Mouse (Mus musculus) limb, embryonic 13.5 days (tissue): Measurements from ENCODE around the gene Ptprz1. TPM values are rescaled to one million over a fixed set of nuclear protein-coding genes. Genes with fewer than 3 reads are reported as not detected.

Source experiments
- ATAC-seq: fragments of 200-750 bp; cut with Nextera tagmentation; 2 replicates; pipeline ENCODE4 v1.8.0; 2017; ENCODE audit warnings: low read depth, moderate number of reproducible peaks, moderate TSS enrichment; ENCODE audit not compliant: low FRiP score
- H3K27ac ChIP-seq: fragments of 300-500 bp; sonication (generic); 2 replicates; pipeline ENCODE4 v1.5.1; 2015; ENCODE audit warnings: inconsistent platforms, mild to moderate bottlenecking, moderate library complexity
- H3K27me3 ChIP-seq: fragments of 300-500 bp; sonication (generic); 2 replicates; pipeline ENCODE4 v1.6.1; 2015; ENCODE audit warnings: mild to moderate bottlenecking, inconsistent platforms
- H3K36me3 ChIP-seq: fragments of 300-500 bp; sonication (generic); 2 replicates; pipeline ENCODE4 v1.6.1; 2015; ENCODE audit warnings: inconsistent platforms, mild to moderate bottlenecking, moderate library complexity
- H3K4me1 ChIP-seq: fragments of 300-500 bp; sonication (generic); 2 replicates; pipeline ENCODE4 v1.6.1; 2015; ENCODE audit warnings: inconsistent platforms
- H3K4me2 ChIP-seq: fragments of 300-500 bp; sonication (generic); replicated peaks from 2 replicates; pipeline ENCODE4 v1.6.1; 2015; ENCODE audit warnings: inconsistent platforms, mild to moderate bottlenecking, moderate library complexity
- H3K4me3 ChIP-seq: fragments of 300-500 bp; sonication (generic); 2 replicates; pipeline ENCODE4 v1.5.1; 2015; ENCODE audit warnings: moderate library complexity, mild to moderate bottlenecking, inconsistent platforms
- H3K9ac ChIP-seq: fragments of 300-500 bp; sonication (generic); 2 replicates; pipeline ENCODE4 v1.6.1; 2015; ENCODE audit warnings: mild to moderate bottlenecking, inconsistent platforms
- H3K9me3 ChIP-seq: fragments of 300-500 bp; sonication (generic); 2 replicates; pipeline ENCODE4 v1.6.1; 2016; ENCODE audit warnings: inconsistent platforms
- WGBS: fragments of 180-500 bp; shearing (Covaris S2); methylation state at CpG from one replicate; pipeline ENCODE4 v1.1.7; 2015; 5-methylcytosine and 5-hydroxymethylcytosine counted together
- polyA plus RNA-seq: library from polyadenylated mRNA; unstranded; fragments of >200 nt; fragmentation: Nextera tagmentation; extraction: Ambion mirVana; gene quantifications from 2 replicates; pipeline ENCODE4 v1.2.1, GENCODE M21; 2015

The Ptprz1 gene
- polyA plus RNA-seq, 1 experiment from 2014 or later, result 8.1 TPM

DNA sequence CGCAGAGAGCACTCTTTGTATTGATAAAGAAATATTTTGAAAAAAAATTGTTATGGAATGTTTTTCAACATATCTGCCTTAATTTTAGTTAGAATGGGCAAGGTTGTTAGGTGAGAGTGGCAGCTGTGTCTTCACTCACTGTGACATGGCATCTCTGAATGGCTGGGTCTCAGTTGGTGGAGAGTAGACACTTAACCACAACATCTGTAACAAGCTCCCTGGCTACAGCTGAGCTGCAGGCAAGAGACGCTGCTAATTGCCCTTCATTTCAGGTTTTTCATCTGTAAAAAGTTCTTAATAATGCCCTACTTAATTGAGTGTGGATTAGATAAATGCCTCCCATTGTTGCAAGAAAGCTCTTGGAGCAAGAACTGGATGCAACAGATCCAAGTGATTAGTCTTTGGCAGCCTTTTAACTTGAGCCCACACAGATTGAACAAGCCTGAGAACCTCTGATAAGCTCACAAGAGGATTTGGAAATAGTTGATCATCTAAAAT, 57.5 kb downstream of the Ptprz1 start:
- Histone ChIP-seq H3K27ac (no peak overlapping the region), H3K9ac (no peak overlapping the region), H3K27me3 (no peaks in the 10 kb centered on the region), H3K4me1 (no peaks in the 10 kb centered on the region), H3K4me2 (no peak overlapping the region), H3K9me3 (no peaks in the 10 kb centered on the region), H3K36me3 (no peaks in the 10 kb centered on the region), H3K4me3 (no peak overlapping the region)
- ATAC-seq, result no peak
- WGBS, result 75% methylated on average over 2 of the region's 2 CpGs

DNA sequence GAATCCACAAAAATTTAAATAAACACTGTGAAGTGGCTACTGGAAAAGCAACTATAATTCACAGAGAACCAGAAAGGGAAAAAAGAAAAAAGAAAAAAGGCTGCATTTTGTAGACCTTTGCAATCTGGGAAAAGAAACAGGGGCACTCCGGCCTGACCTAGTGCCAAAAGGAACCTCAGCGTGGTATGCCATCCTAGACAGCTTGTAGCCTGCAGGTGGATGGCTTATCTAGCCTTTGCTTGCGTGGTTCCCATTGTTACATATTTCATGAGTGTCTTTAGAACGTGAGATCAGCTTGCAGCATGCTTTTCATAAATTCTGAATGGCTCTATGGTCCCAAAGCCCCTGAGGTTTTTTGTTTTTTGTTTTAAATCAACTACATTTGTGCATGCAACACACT, 61.8 kb downstream of the Ptprz1 start:
- no peaks in the 10 kb centered on the region for H3K4me1 ChIP-seq
- no peak overlapping the region for H3K4me3 ChIP-seq
- H3K27me3 ChIP-seq, result no peaks in the 10 kb centered on the region
- ATAC-seq, result no peak
- WGBS, result 84% methylated on average over 4 of the region's 4 CpGs
- H3K36me3 ChIP-seq, result no peaks in the 10 kb centered on the region
- no peak overlapping the region for H3K9ac ChIP-seq
- H3K9me3 ChIP-seq, result no peaks in the 10 kb centered on the region
- H3K27ac ChIP-seq, result no peak overlapping the region
- H3K4me2 ChIP-seq, result no peak overlapping the region

DNA sequence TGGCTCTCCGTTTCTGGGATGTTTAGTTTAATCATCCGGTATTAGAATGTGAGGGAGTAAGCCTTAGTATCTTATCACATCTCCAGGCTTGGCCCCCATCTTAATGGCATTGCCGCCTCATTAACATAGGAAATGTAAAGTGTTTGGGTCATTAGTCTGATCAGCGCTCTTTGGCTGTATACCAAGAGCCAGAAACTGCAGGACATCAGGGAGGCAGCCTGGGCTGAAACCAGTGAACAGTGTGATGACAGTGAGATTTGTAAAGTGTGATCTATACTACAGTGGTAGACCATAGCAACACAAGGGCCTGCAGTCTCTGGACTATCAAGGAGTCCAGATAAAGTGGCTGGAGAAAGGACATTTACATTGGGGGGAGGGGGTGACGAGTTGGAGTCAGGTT, 62.2 kb downstream of the Ptprz1 start:
- H3K9me3 ChIP-seq, result no peaks in the 10 kb centered on the region
- H3K4me1 ChIP-seq, result no peaks in the 10 kb centered on the region
- H3K27ac ChIP-seq, result no peak overlapping the region
- no peaks in the 10 kb centered on the region for H3K36me3 ChIP-seq
- no peaks in the 10 kb centered on the region for H3K27me3 ChIP-seq
- H3K4me2 ChIP-seq, result no peak overlapping the region
- WGBS, result 74% methylated on average over 5 of the region's 5 CpGs
- ATAC-seq, result no peak
- H3K9ac ChIP-seq, result no peak overlapping the region
- H3K4me3 ChIP-seq, result no peak overlapping the region

DNA sequence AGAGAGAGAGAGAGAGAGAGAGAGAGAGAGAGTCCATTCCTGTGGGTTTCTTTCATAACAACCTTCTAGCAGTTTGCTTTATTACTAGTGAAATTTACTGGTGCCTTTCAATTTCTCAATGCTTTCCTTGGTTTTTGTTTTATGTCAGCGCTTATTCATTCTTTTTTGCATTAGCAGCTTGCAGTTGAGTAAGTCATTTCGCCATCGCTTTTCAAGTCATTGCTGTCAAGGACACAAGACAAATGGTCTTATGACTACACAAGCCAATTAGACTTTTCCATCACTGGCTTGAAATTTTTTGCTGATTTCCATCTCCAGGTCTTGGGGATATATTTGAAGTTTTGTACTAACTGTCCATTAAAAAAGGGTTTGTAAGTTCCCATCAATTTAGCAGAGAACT, 68.9 kb downstream of the Ptprz1 start:
- WGBS, result 96% methylated on average over 3 of the region's 3 CpGs
- Histone ChIP-seq H3K9ac (no peak overlapping the region), H3K4me3 (no peak overlapping the region), H3K36me3 (no peaks in the 10 kb centered on the region), H3K4me1 (no peaks in the 10 kb centered on the region), H3K27ac (no peak overlapping the region), H3K4me2 (no peak overlapping the region), H3K9me3 (no peaks in the 10 kb centered on the region), H3K27me3 (no peaks in the 10 kb centered on the region)
- no peak for ATAC-seq

DNA sequence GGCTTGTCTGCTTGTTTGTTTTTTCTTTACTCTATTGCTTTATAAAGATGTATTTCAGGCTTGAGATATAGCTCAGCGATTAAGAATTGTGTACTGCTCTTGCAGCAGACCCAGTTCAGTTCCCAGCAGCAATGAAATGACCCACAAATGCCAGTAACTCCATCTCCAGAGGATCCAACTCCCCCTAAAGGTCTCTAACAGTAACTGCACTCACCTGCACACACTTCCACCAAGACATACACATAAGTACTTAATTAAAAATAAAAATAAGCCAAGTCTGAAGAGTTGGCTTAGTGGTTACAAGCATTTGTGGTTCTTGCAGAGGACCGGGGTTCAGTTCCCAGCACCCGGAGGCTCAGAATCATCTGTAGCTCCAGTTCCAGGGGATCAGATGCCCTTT, 88.1 kb downstream of the Ptprz1 start:
- H3K4me1 ChIP-seq, result no peaks in the 10 kb centered on the region

DNA sequence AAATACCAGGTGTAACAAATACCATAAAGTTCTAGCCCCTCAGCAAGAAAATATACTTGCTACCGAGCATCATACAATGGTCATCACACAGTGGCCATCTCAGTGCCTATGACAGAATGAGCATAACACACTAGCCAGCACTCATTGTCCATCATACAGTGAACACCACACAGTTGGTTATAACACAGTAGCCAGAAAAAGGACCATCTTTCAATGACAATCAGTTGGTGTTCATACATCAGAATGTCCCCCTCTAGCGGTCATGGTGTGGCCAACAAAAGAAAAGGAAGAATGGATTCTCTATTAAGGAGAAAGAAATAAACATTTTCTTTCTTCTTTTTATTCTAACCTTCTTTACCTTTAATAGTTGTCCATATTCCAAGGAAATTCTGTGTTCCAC, 92.8 kb downstream of the Ptprz1 start:
- Histone ChIP-seq H3K4me1 (no peaks in the 10 kb centered on the region), H3K27me3 (no peaks in the 10 kb centered on the region), H3K9me3 (no peaks in the 10 kb centered on the region; the same call in 1 of the 2 replicates), H3K9ac (no peak overlapping the region), H3K4me2 (no peak overlapping the region), H3K36me3 (no peaks in the 10 kb centered on the region), H3K27ac (no peak overlapping the region), H3K4me3 (no peak overlapping the region)
- no peak for ATAC-seq
- 53% methylated on average over 2 of the region's 2 CpGs for WGBS

More for the DNA sequence above, 88.1 kb downstream of the Ptprz1 start:
- no peak overlapping the region for H3K27ac ChIP-seq
- H3K9ac ChIP-seq, result no peak overlapping the region
- WGBS, result 88% methylated on average over 3 of the region's 3 CpGs
- H3K4me2 ChIP-seq, result no peak overlapping the region
- ATAC-seq, result no peak
- H3K36me3 ChIP-seq, result no peaks in the 10 kb centered on the region
- H3K27me3 ChIP-seq, result no peaks in the 10 kb centered on the region
- no peak overlapping the region for H3K4me3 ChIP-seq
- H3K9me3 ChIP-seq, result no peaks in the 10 kb centered on the region; the same call in 1 of the 2 replicates

DNA sequence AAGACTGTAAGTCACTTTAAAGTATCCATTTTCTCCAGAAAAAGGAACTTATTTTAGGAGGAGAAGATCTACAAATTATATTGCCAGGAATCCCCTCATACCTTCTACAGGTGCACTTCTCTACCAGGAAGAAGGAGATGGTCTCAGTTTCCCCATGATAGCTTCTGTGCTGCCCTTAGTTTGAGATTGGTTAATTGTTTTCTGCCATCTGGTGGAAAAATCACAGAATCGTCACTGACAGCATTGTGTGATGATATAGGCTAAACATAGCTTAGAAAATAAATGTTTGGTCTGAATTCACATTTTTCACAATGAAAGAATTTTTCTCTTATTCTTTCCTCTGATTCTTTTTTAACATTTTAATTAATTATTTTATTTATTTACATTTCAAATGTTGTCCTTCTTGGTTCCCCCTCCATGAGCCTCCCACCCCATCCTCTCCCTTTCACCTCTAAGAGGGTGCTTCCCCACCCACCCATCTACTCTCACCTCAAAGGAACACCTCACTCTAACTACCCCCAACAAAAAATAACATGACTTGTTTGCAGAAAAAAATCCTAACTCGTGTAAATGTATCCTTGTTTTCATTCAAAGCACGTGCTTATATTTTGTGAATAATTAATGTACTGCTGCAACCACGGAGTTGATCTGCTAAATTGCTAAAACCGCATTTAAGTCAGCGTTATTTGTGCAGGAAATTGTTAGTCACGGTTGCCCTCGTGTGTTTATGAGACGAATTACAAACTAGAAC, 108.6 kb downstream of the Ptprz1 start:
- peak overlapping the region; percentile 39 for H3K4me2 ChIP-seq
- WGBS, result 6% methylated on average over 9 of the region's 9 CpGs
- no peak overlapping the region for H3K27ac ChIP-seq

DNA sequence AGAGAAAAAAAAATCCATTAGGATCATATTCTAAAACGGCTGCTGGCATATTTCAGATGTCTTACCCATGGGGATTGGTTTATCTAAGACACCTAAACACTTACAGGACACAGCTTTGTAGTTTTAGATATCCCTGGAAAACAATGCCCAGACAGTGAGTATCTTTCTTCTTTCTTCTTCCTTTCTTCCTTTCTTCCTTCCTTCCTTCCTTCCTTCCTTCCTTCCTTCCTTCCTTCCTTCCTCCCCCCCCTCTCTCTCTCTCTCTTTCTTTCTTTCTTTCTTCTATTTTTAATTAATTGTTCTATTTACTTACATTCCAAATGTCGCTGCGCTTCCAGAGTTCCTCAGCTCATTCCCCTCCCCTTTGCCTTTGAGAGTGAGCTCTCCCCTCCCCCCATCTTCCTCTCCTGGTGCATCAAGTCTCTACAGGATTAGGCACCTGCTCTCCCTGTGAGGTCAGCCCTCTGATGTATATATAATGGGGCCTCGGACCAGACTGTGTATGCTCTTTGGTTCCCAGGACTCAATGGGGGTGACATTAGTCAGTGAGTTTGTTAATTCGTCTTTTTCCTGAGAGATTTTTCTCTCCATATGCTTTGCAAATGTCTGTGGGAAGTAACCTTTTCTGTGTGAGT, 109.3 kb downstream of the Ptprz1 start:
- peak; percentile 71; the same call in 1 of the 2 replicates for ATAC-seq
- Histone ChIP-seq H3K36me3 (peaks cover 4% of the 10 kb centered on the region; the same call in 1 of the 2 replicates), H3K4me2 (peak overlapping the region; percentile 39), H3K27ac (no peak overlapping the region), H3K9me3 (peaks cover 10% of the 10 kb centered on the region; the same call in 1 of the 2 replicates), H3K27me3 (no peaks in the 10 kb centered on the region), H3K9ac (no peak overlapping the region), H3K4me1 (no peaks in the 10 kb centered on the region), H3K4me3 (no peak overlapping the region)
- WGBS, result 9% methylated on average over 5 of the region's 5 CpGs

More for the DNA sequence above, 108.6 kb downstream of the Ptprz1 start:
- Histone ChIP-seq H3K9me3 (peaks cover 10% of the 10 kb centered on the region; the same call in 1 of the 2 replicates), H3K36me3 (peaks cover 4% of the 10 kb centered on the region; the same call in 1 of the 2 replicates), H3K4me1 (no peaks in the 10 kb centered on the region), H3K4me3 (no peak overlapping the region), H3K27me3 (no peaks in the 10 kb centered on the region), H3K9ac (no peak overlapping the region)
- ATAC-seq, result no peak

DNA sequence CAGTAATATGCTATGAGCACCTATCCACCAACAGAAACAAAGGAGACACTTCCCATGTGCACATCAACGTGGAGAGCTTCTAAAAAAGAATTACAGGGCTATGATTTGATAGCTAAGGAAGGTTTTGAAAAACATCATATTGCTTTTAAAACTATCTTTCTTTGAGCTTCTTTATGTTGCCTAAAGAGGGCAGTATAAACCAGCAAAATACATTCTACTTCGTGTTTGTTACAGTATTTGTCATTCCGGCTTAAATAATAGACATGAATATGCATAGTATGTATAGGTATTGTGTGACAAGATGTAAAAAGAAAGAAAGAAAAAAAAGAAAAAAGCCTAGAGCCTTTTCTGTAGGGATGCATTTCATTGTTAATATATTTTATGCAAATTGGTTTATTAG, 127.8 kb downstream of the Ptprz1 start:
- no peak overlapping the region for H3K9ac ChIP-seq
- no peaks in the 10 kb centered on the region for H3K36me3 ChIP-seq
- no peaks in the 10 kb centered on the region for H3K4me1 ChIP-seq
- WGBS, result 27% methylated on average over 3 of the region's 3 CpGs
- H3K4me3 ChIP-seq, result no peak overlapping the region
- H3K9me3 ChIP-seq, result no peaks in the 10 kb centered on the region
- H3K27ac ChIP-seq, result no peak overlapping the region
- ATAC-seq, result no peak
- no peaks in the 10 kb centered on the region for H3K27me3 ChIP-seq
- no peak overlapping the region for H3K4me2 ChIP-seq

DNA sequence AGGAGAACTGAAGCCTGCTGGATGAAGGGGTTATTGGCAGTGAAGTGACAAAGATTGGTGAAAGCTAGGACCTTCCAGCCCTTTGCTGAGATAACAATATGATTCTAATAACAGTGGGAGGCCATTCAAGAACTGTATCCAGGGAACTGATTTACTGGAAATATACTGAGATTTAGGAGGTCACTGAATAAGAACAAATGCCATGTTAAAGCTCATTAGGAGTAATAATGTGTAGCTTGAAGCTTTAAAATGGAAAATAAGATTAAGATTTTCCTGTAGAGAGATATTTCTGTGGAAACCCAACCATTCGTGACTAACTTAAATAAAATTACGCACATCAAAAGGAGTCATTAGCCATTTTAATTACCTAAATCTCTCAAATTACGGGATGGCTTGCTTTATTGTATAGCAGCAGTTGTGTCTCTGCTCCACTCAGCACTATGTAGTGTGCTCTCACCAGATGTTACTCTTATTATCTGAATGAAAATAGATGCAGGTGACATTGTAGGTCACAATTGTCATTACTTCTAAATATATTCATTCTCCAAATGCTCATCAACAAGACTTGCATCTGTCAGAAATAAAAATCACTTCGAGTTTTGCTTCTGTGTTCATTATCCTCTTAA, 139.8 kb downstream of the Ptprz1 start:
- Histone ChIP-seq H3K9me3 (no peaks in the 10 kb centered on the region), H3K4me2 (no peak overlapping the region), H3K27me3 (no peaks in the 10 kb centered on the region), H3K36me3 (no peaks in the 10 kb centered on the region), H3K4me1 (no peaks in the 10 kb centered on the region), H3K27ac (no peak overlapping the region), H3K4me3 (no peak overlapping the region), H3K9ac (no peak overlapping the region)
- ATAC-seq, result no peak
- WGBS, result 62% methylated on average over 4 of the region's 4 CpGs

DNA sequence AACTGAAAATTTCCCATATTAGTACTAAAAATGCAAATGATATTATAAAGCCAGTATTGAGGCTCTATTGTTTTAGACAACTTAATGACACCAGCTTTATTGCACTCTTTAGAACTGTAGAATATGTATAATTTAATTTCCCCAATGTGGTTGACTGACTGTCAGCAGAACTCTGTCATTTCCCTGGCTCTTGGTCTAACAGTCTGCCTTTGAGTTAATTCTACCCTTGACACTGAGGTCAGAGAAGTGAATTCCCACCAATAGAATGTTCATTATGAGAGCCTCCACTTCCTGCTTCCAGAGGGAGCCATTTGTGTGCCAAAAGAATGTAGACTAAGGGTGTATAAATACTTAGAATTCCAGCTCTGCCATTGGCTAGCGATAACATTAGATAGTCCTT, 152.9 kb downstream of the Ptprz1 start:
- no peaks in the 10 kb centered on the region for H3K9me3 ChIP-seq
- H3K9ac ChIP-seq, result no peak overlapping the region
- H3K4me3 ChIP-seq, result no peak overlapping the region
- no peaks in the 10 kb centered on the region for H3K27me3 ChIP-seq
- 65% methylated on average over 1 of the region's 1 CpGs for WGBS
- no peak overlapping the region for H3K4me2 ChIP-seq
- no peak for ATAC-seq
- H3K27ac ChIP-seq, result no peak overlapping the region
- H3K4me1 ChIP-seq, result peaks cover 4% of the 10 kb centered on the region; the same call in 1 of the 2 replicates
- no peaks in the 10 kb centered on the region for H3K36me3 ChIP-seq

DNA sequence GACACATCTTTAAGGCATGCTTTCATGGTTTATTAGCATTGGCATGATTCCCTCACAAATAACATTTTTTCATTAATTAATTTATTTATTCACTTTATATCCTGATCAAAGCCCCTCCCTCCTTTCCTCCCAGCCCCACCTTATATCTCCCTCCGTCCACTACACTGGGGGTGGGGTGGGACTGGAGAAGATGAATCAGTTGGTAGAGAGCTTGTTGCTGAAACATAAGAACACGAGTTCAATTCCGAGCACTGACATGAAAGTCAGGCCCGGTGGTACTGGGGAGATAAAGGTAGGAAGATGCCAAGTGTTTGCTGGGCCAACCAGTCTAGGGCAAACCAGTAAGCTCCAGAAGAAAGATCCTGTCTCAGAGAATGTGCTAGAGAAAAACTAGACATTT, 173.5 kb downstream of the Ptprz1 start:
- 0 out of 2 replicates have a peak, but pooled peaks cover 4% of the 10 kb centered on the region for H3K9me3 ChIP-seq
- no peaks in the 10 kb centered on the region for H3K4me1 ChIP-seq
- no peaks in the 10 kb centered on the region for H3K27me3 ChIP-seq
- ATAC-seq, result no peak
- H3K27ac ChIP-seq, result no peak overlapping the region
- H3K9ac ChIP-seq, result no peak overlapping the region
- no peak overlapping the region for H3K4me2 ChIP-seq
- H3K4me3 ChIP-seq, result no peak overlapping the region
- 89% methylated on average over 4 of the region's 4 CpGs for WGBS
- no peaks in the 10 kb centered on the region for H3K36me3 ChIP-seq
